Mouse (Mus musculus): Measurements from ENCODE around the gene Cdc42ep4.

Cdc42ep4 gene

DNA sequence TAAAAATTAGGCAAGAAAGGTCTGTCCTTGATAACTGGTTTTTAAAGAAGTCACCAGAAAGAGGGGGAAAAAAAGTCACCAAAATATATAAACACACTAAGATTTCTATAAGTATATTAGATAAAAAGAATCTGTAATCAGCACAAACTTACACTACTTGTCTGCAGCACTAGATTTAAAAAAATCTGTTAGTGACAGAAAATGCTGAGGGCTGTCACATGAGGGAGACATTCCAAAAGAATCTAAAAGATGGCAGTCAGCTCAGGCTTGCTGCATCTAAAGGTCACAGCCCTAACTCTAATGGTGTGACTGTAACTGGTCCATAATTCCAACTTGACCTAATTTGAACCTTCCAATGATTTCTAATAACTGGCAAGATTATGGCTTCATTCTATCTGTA lies 69.7 kb downstream of the Cdc42ep4 start:
- DNase-seq: no peak

DNA sequence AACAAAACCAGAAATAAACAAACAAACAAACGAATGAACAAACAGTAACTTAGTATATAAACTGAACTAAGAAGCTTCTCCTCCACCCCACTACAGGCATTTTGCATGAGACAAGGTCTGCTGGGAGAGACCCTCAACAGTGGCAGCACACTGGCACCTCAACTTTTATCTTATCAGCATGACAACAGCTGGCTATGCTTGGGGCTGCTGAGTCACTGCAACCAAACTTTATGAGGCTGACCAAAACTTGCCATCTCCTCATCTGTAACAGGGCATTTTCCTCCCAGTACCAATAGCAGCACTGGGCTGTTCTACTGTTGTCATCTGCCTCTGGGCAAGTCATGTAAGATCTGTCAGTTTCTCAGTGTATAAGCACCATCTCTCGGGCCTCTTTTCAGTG lies 70.7 kb downstream of the Cdc42ep4 start:
- no peak for DNase-seq

DNA sequence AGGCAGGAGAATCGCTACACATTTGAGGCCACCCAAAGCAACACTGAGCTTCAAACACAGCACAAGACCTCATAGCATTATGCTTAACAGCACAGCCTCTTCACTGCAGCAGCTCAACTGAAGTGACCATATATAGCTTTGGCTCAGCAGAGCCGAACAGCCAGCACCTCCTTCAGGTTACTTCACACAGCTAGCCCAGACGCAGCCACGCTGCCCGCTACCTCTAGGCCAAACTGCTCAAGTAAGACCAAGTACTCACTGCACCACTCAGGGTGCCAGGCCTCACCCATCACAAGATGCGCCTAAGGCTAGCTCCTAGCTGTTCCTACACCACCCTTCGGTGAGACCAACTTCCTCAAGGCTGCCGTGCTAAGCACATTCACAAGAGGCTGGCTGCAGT lies 73.3 kb downstream of the Cdc42ep4 start:
- peak; percentile 34 for DNase-seq

DNA sequence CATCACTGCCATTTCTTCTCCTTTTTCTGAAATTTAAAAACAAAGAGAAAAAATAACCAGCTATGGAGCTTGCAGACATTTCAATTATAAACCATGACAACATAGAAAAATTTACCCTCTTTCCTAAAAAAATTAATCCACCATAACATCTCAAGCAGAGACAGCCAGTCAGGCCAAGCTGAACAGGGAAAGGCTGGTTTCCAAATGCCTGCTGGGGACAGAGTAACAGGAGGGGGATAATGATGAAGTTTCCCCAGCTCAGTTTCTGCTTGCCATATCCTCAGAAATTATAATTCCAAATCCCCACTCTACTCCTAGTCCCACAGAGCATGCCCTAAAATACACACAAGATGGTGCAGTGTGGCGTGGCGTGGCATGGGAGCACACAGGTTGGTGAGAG lies 74.3 kb downstream of the Cdc42ep4 start:
- no peak for DNase-seq

Data from kidney, adult 18-20 months (tissue).